Mouse (Mus musculus): ENCODE measurements around the gene Lman2. TPM values are rescaled to one million over a fixed set of nuclear protein-coding genes. Genes with fewer than 3 reads are reported as not detected.

Lman2 gene
- polyA plus RNA-seq, 1 experiment from 2014 or later = 106 TPM

DNA sequence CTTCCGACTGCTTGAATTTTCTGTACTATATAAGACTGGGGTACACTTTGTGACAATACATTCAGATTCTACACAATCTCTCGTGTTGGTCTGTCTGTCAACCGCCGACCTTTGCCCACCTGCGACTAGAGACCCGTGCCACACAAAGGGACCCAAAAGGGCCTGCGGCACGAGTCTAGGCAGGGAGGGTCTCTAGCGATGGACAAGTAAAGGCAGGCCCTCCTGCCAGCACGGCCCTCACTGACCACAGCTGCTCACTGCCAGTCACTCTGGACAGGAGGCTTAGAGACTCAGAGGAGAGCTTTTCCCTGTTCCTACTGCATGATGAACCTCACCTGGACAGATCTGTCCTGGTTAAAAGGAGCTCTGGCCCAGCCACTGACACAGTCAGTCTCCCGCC lies 20.1 kb downstream of the Lman2 start:
- Histone ChIP-seq H3K27me3 (ENCODE audit: insufficient read depth, low read length) (no peaks in the 10 kb centered on the region), H3K36me3 (ENCODE audit: insufficient read depth) (peaks cover 37% of the 10 kb centered on the region), H3K4me2 (no peak overlapping the region), H3K4me1 (ENCODE audit: insufficient read depth) (no peaks in the 10 kb centered on the region), H3K4me3 (ENCODE audit: low read depth, low read length) (no peak overlapping the region), H3K9me3 (ENCODE audit: low read depth, low read length) (no peaks in the 10 kb centered on the region), H3K9ac (no peak overlapping the region), H3K27ac (ENCODE audit: low read depth) (no peak overlapping the region)
- no peak for DNase-seq
- TF ChIP-seq CTCF (IDR thresholded peaks at IDR 0.05; ENCODE audit: low read depth) = no peak
- ATAC-seq (ENCODE audit: insufficient read depth) = 0 out of 2 replicates have a peak, but pooled peaks have one; percentile 35
- 32% methylated on average over 11 of the region's 11 CpGs for WGBS

DNA sequence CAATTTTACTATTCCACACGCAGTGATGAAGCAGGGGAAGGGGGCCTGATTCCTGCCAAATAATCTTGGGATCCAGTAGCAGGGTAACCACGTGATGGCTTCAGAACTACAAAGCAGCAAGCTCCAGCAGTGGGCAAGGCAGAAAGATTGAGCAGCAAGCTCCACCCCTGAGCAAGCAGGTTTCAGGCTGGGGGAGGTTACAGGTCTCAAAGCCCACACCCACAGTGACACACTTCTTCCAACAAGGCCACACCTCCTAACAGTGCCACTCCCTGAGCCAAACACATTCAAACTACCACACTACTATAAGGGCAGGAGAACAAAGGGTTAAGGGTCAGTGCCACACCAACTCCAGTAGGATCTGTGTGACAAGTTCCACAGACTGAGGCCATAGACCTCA lies 23.3 kb downstream of the Lman2 start:
- DNase-seq (no peak), ATAC-seq (ENCODE audit: insufficient read depth) (no peak)
- Histone ChIP-seq H3K9me3 (ENCODE audit: low read depth, low read length) (no peaks in the 10 kb centered on the region), H3K4me1 (ENCODE audit: insufficient read depth) (no peaks in the 10 kb centered on the region), H3K4me2 (no peak overlapping the region), H3K4me3 (ENCODE audit: low read depth, low read length) (no peak overlapping the region), H3K9ac (no peak overlapping the region), H3K27me3 (ENCODE audit: insufficient read depth, low read length) (no peaks in the 10 kb centered on the region), H3K27ac (ENCODE audit: low read depth) (no peak overlapping the region), H3K36me3 (ENCODE audit: insufficient read depth) (peaks cover 5% of the 10 kb centered on the region)
- TF ChIP-seq CTCF (IDR thresholded peaks at IDR 0.05; ENCODE audit: low read depth) = no peak
- WGBS = 34% methylated on average over 2 of the region's 2 CpGs

DNA sequence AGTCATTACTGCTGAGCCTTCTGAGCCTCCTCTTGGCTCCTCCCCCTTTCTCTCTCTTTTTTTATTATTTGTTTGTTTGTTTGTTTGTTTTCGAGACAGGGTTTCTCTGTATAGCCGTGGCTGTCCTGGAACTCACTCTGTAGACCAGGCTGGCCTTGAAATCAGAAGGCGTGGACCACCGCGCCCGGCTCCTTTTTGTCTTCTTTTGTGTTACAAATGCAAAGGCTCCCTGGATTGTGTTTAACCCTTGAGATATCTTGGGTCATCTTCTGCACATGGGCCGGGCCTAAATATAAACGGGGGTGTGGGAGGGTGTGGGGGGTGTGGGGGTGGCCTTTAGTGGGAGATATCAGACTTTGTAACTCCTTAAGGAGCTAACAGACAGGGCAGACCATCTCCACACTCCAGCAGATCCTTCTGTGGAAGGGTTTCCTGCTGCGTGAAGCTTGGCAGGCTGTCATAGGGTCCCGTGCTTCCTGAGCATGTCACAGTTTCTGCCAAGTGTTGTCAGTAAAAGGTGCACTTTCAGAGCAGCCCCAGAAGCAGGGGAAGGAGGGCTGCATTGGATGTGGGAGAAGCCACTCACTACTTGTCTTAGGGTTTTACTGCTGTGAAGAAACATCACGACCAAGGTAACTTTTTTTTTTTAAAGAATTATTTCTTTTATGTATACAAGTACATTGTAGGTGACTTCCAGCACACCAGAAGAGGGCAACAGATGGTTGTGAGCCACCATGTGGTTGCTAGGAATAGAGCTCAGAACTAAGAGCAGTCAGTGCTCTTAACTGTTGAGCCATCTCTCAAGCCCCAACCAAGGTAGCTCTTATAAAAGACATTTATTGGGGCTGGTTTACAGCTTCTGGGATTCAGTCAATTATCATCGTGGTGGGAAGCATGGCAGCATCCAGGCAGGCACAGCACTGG lies 24.2 kb downstream of the Lman2 start:
- 62% methylated on average over 12 of the region's 12 CpGs for WGBS
- H3K27ac ChIP-seq (ENCODE audit: low read depth) = no peak overlapping the region
- H3K9me3 ChIP-seq (ENCODE audit: low read depth, low read length) = no peaks in the 10 kb centered on the region
- H3K27me3 ChIP-seq (ENCODE audit: insufficient read depth, low read length) = no peaks in the 10 kb centered on the region
- no peaks in the 10 kb centered on the region for H3K36me3 ChIP-seq (ENCODE audit: insufficient read depth)
- no peak overlapping the region for H3K9ac ChIP-seq
- no peak overlapping the region for H3K4me2 ChIP-seq
- no peak for DNase-seq
- ATAC-seq (ENCODE audit: insufficient read depth) = no peak
- H3K4me1 ChIP-seq (ENCODE audit: insufficient read depth) = no peaks in the 10 kb centered on the region
- no peak for TF ChIP-seq CTCF (IDR thresholded peaks at IDR 0.05; ENCODE audit: low read depth)
- no peak overlapping the region for H3K4me3 ChIP-seq (ENCODE audit: low read depth, low read length)

DNA sequence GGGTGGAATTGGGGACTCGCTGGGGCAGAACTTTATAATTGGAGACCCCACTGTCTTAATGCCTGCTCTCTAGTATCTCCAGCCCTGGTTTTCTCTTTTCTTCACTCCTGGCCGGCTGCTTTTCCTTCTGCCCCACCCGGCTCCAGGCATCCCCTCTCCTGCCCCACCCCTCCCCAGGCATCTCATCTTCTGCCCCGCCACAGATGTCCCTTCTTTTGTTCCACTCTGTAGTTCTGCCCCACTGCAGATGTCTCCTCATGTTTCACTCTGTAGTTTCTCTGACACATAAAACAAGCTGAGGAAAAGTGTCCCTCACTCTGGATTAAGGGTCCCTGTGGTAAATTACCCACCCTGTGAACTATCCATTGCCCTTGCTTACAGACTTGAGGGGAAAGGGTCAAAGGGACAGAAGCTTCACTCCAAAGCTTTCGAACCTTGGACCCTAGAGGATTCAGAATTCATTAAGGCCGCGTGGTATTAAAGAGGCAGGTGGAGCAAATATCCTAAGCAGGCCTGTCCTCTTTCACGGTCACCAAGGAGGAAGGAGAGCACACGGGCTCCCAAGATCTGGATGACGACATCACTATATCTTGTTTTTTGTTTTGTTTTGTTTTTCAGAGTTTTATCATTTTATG lies 25.1 kb downstream of the Lman2 start:
- DNase-seq (no peak), ATAC-seq (ENCODE audit: insufficient read depth) (no peak)
- Histone ChIP-seq H3K4me1 (ENCODE audit: insufficient read depth) (no peaks in the 10 kb centered on the region), H3K27ac (ENCODE audit: low read depth) (no peak overlapping the region), H3K36me3 (ENCODE audit: insufficient read depth) (no peaks in the 10 kb centered on the region), H3K4me2 (no peak overlapping the region), H3K9me3 (ENCODE audit: low read depth, low read length) (no peaks in the 10 kb centered on the region), H3K4me3 (ENCODE audit: low read depth, low read length) (no peak overlapping the region), H3K9ac (no peak overlapping the region), H3K27me3 (ENCODE audit: insufficient read depth, low read length) (no peaks in the 10 kb centered on the region)
- 80% methylated on average over 10 of the region's 10 CpGs for WGBS
- TF ChIP-seq CTCF (IDR thresholded peaks at IDR 0.05; ENCODE audit: low read depth) = no peak

DNA sequence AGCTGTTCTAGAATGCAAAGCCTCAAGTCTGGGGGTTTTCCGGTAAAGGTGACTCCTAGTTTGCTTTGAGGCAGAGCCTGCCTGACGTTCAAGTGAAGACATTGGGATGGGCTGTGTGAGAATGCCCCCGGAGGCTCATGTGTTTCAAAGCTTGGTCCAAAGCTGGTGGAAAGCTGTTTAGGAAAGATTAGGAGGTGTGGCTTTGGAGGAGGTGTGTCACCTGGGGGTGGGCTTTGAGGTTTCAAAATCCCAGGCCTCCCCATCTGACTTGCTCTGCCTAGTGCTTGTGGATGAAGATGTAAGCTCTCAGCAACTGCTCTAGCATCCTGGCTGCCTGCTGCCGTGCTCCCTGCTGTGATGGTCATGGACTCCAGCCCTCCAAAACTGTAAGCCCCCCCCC lies 26.9 kb downstream of the Lman2 start:
- DNase-seq = no peak
- no peaks in the 10 kb centered on the region for H3K36me3 ChIP-seq (ENCODE audit: insufficient read depth)
- H3K4me1 ChIP-seq (ENCODE audit: insufficient read depth) = peaks cover 5% of the 10 kb centered on the region
- no peak overlapping the region for H3K4me2 ChIP-seq
- 82% methylated on average over 4 of the region's 4 CpGs for WGBS
- H3K9ac ChIP-seq = no peak overlapping the region
- no peak overlapping the region for H3K27ac ChIP-seq (ENCODE audit: low read depth)
- no peaks in the 10 kb centered on the region for H3K9me3 ChIP-seq (ENCODE audit: low read depth, low read length)
- no peaks in the 10 kb centered on the region for H3K27me3 ChIP-seq (ENCODE audit: insufficient read depth, low read length)
- H3K4me3 ChIP-seq (ENCODE audit: low read depth, low read length) = no peak overlapping the region
- TF ChIP-seq CTCF (IDR thresholded peaks at IDR 0.05; ENCODE audit: low read depth) = no peak
- ATAC-seq (ENCODE audit: insufficient read depth) = no peak

DNA sequence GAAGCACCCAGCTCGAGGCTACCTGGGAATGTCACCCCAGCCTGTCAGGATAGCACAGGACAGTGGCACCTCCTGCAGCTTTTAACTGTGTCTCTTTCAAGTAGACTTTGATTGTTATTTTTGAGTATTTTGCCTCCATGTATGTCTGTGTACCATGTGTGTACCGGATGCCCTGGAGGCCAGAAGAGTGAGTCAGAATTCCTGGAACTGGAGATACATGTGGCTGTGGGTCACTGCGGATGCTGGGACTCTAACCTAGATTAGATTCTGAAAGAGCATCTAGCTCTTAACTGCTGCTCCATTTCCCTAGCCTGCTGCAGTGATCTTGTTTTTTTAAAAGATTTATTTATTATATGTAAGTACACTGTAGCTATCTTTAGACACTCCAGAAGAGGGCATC lies 30.3 kb downstream of the Lman2 start:
- ATAC-seq (ENCODE audit: insufficient read depth) = no peak
- H3K27ac ChIP-seq (ENCODE audit: low read depth) = no peak overlapping the region
- H3K9me3 ChIP-seq (ENCODE audit: low read depth, low read length) = no peaks in the 10 kb centered on the region
- no peak overlapping the region for H3K9ac ChIP-seq
- H3K36me3 ChIP-seq (ENCODE audit: insufficient read depth) = peaks cover 2% of the 10 kb centered on the region; the same call in 1 of the 2 replicates
- WGBS = 83% methylated on average over 3 of the region's 3 CpGs
- H3K4me1 ChIP-seq (ENCODE audit: insufficient read depth) = peaks cover 8% of the 10 kb centered on the region
- no peak for TF ChIP-seq CTCF (IDR thresholded peaks at IDR 0.05; ENCODE audit: low read depth)
- no peaks in the 10 kb centered on the region for H3K27me3 ChIP-seq (ENCODE audit: insufficient read depth, low read length)
- H3K4me3 ChIP-seq (ENCODE audit: low read depth, low read length) = no peak overlapping the region
- no peak for DNase-seq
- H3K4me2 ChIP-seq = no peak overlapping the region

All from lung, embryonic 14.5 days (tissue).